Mouse (Mus musculus) CH12.LX (cell line): ENCODE measurements around the gene Slc4a1. TPM values are rescaled to one million over a fixed set of nuclear protein-coding genes. Genes with fewer than 3 reads are reported as not detected.

Experiments used
- DNase-seq: peaks from one replicate; pipeline ENCODE4 v3.0.0-alpha.2; 2013; ENCODE audit errors: extremely low read depth
- H3K27ac ChIP-seq: 2 replicates; pipeline ENCODE4 v1.5.1; 2012; ENCODE audit warnings: low read depth, mild to moderate bottlenecking, control low read depth, moderate library complexity; ENCODE audit not compliant: insufficient read depth
- H3K27me3 ChIP-seq: replicated peaks from 2 replicates; pipeline ENCODE3; 2012; ENCODE audit warnings: inconsistent platforms
- H3K36me3 ChIP-seq, 2 experiments: replicated peaks in 1 of 2; 2 replicates each; pipeline versions ENCODE3 to v1.6.1; 2012; ENCODE audit warnings: inconsistent platforms in 1 of 2, low read length in 1 of 2, mild to moderate bottlenecking in 1 of 2, mixed read lengths in 1 of 2, moderate library complexity in 1 of 2; ENCODE audit not compliant: control insufficient read depth in 1 of 2, insufficient read depth in 1 of 2
- H3K4me1 ChIP-seq, 2 experiments: 2 replicates each; pipeline ENCODE4 v1.6.1; 2012; ENCODE audit warnings: inconsistent platforms in 1 of 2, moderate library complexity in 1 of 2; ENCODE audit not compliant: insufficient read depth in 2 of 2, control insufficient read depth in 1 of 2
- H3K4me2 ChIP-seq: 2 replicates; pipeline ENCODE4 v1.6.1; 2012; ENCODE audit warnings: low read depth, mild to moderate bottlenecking, control low read depth; ENCODE audit not compliant: poor library complexity, insufficient read depth, severe bottlenecking
- H3K4me3 ChIP-seq, 3 experiments: fragments of 150-350 bp in 1 of 3; sonication (generic) in 1 of 3; replicated peaks in 1 of 3; 2 replicates each; pipeline versions ENCODE3 to v1.5.1; 2011 to 2012; ENCODE audit warnings: low read depth in 2 of 3, low read length in 2 of 3, mild to moderate bottlenecking in 2 of 3, moderate library complexity in 2 of 3, control low read depth in 1 of 3, improper control_type of control experiment in 1 of 3, inconsistent platforms in 1 of 3, mixed read lengths in 1 of 3; ENCODE audit not compliant: poor library complexity in 1 of 3
- H3K79me2 ChIP-seq: replicated peaks from 2 replicates; pipeline ENCODE4 v1.6.1; 2012; ENCODE audit warnings: mild to moderate bottlenecking, moderate library complexity; ENCODE audit not compliant: control insufficient read depth, poor library complexity, insufficient read depth, severe bottlenecking; ENCODE audit errors: extremely low read depth
- H3K9ac ChIP-seq: 2 replicates; pipeline ENCODE4 v1.6.1; 2012; ENCODE audit warnings: low read depth, mild to moderate bottlenecking, control low read depth, moderate library complexity; ENCODE audit not compliant: insufficient read depth
- H3K9me3 ChIP-seq: replicated peaks from 2 replicates; pipeline ENCODE3; 2012; ENCODE audit warnings: low read length, inconsistent platforms, mixed read lengths
- E2F4 ChIP-seq: IDR thresholded peaks from 2 replicates; pipeline ENCODE4 v1.6.1; 2011; ENCODE audit warnings: low read depth, low read length, improper control_type of control experiment; ENCODE audit not compliant: insufficient replicate concordance
- GABPA ChIP-seq: IDR thresholded peaks from 2 replicates; pipeline ENCODE4 v1.6.1; 2012; ENCODE audit warnings: low read depth, low read length, improper control_type of control experiment, inconsistent platforms; ENCODE audit not compliant: insufficient replicate concordance
- HCFC1 ChIP-seq: IDR thresholded peaks from 2 replicates; pipeline ENCODE4 v1.6.1; 2012; ENCODE audit warnings: low read depth, mild to moderate bottlenecking, inconsistent platforms, low read length, improper control_type of control experiment
- JUN ChIP-seq: IDR thresholded peaks from 2 replicates; pipeline ENCODE4 v1.6.1; 2011; ENCODE audit warnings: low read depth, mild to moderate bottlenecking, low read length, improper control_type of control experiment, moderate library complexity; ENCODE audit not compliant: insufficient read depth
- JUND ChIP-seq: conservative IDR thresholded peaks from 2 replicates; pipeline ENCODE4 v1.6.1; 2011; ENCODE audit warnings: low read depth, low read length, improper control_type of control experiment
- KAT2A ChIP-seq: IDR thresholded peaks from 2 replicates; pipeline ENCODE4 v1.6.1; 2012; ENCODE audit warnings: low read length, improper control_type of control experiment, inconsistent platforms; ENCODE audit not compliant: insufficient replicate concordance
- MAX ChIP-seq: IDR thresholded peaks from 2 replicates; pipeline ENCODE4 v1.6.1; 2011; ENCODE audit warnings: low read length, improper control_type of control experiment
- MEF2A ChIP-seq: IDR thresholded peaks from 2 replicates; pipeline ENCODE4 v1.6.1; 2014; ENCODE audit warnings: low read depth, mild to moderate bottlenecking, inconsistent platforms, low read length, improper control_type of control experiment, borderline replicate concordance
- MXI1 ChIP-seq: IDR thresholded peaks from 2 replicates; pipeline ENCODE4 v1.6.1; 2011; ENCODE audit warnings: mild to moderate bottlenecking, low read depth, low read length, improper control_type of control experiment
- NELFE ChIP-seq: IDR thresholded peaks from 2 replicates; pipeline ENCODE4 v1.6.1; 2011; ENCODE audit warnings: low read depth, low read length, improper control_type of control experiment
- PAX5 ChIP-seq: IDR thresholded peaks from 2 replicates; pipeline ENCODE4 v1.6.1; 2012; ENCODE audit warnings: low read length, inconsistent platforms, mixed read lengths
- USF2 ChIP-seq: conservative IDR thresholded peaks from 2 replicates; pipeline ENCODE4 v1.6.1; 2011; ENCODE audit warnings: low read depth, low read length, improper control_type of control experiment
- ZMIZ1 ChIP-seq: IDR thresholded peaks from 2 replicates; pipeline ENCODE4 v1.6.1; 2012; ENCODE audit warnings: low read depth, mild to moderate bottlenecking, inconsistent platforms, low read length, improper control_type of control experiment
- dilution Hi-C: fragments of 300-500 bp; cut with MboI; formaldehyde crosslinking; loops from 2 replicates; pipeline ENCODE4 v1.14.3; 2020; ENCODE audit warnings: low sequenced_read_pairs; ENCODE audit not compliant: extremely low pct_unique_long_range_greater_than_20kb, extremely low pct_ligation_motif_present
- in situ Hi-C: fragments of 300-500 bp; cut with MboI; formaldehyde crosslinking; loops from 3 replicates; pipeline ENCODE4 v1.14.3; 2019; ENCODE audit warnings: low sequenced_read_pairs, low pct_ligation_motif_present, low pct_unique_long_range_greater_than_20kb, mixed read lengths
- polyA plus RNA-seq: library from polyadenylated mRNA; unstranded; fragments of >175 nt; gene quantifications from 2 replicates; pipeline ENCODE4 v1.2.1, GENCODE M21; 2012; ENCODE audit warnings: low read depth; ENCODE audit not compliant: insufficient read length
- total RNA-seq, 2 experiments: library from RNA; depleted of rRNA; stranded (reverse); fragments of 300-350 nt in 1 of 2; fragments of >200 nt in 1 of 2; gene quantifications; 2 replicates each; pipeline ENCODE4 v1.2.3; 2012 to 2014

Gene Slc4a1
- total and polyA plus RNA-seq, 3 experiments = 0.08 TPM; not detected in 2

- Histone ChIP-seq H3K9me3 (no peaks in the 10 kb centered on the region), H3K36me3 (no peaks in the 10 kb centered on the region), H3K4me1 (peaks cover 7 to 9% of the 10 kb centered on the region in 2 experiments), H3K4me3 (no peak overlapping the region), H3K27ac (no peak overlapping the region), H3K79me2 (no peaks in the 10 kb centered on the region), H3K4me2 (no peak overlapping the region), H3K9ac (no peak overlapping the region), H3K27me3 (peaks cover 73% of the 10 kb centered on the region)
- no peak for DNase-seq
- TF ChIP-seq KAT2A (no peak), MAX (no peak), MXI1 (no peak), GABPA (no peak), MEF2A (no peak)
- in situ Hi-C loops = no loop called here
- dilution Hi-C loops = no loop called here
Observed at GRCm38 (mm10) chr11:102346926-102347325, 19.1 kb downstream of the Slc4a1 start.

- dilution Hi-C loops (no loop called here), in situ Hi-C loops (no loop called here)
- H3K27me3 ChIP-seq = peaks cover 59% of the 10 kb centered on the region
- TF ChIP-seq PAX5 = no peak
- no peak for TF ChIP-seq USF2
- no peak for TF ChIP-seq ZMIZ1
- no peak for TF ChIP-seq MEF2A
- no peak for TF ChIP-seq JUND
- H3K9me3 ChIP-seq = peaks cover 4% of the 10 kb centered on the region
- no peak overlapping the region for H3K4me2 ChIP-seq
- no peak for DNase-seq
- H3K79me2 ChIP-seq = no peaks in the 10 kb centered on the region
- H3K9ac ChIP-seq = no peak overlapping the region
- no peak overlapping the region for H3K27ac ChIP-seq
- H3K4me1 ChIP-seq = no peaks in the 10 kb centered on the region
- H3K36me3 ChIP-seq = no peaks in the 10 kb centered on the region
- H3K4me3 ChIP-seq = no peak overlapping the region
Observed at GRCm38 (mm10) chr11:102344458-102344857, 21.5 kb downstream of the Slc4a1 start.

- Histone ChIP-seq H3K4me1 (no peaks in the 10 kb centered on the region), H3K4me2 (no peak overlapping the region), H3K4me3 (no peak overlapping the region), H3K27ac (no peak overlapping the region), H3K9ac (no peak overlapping the region), H3K36me3 (no peaks in the 10 kb centered on the region), H3K79me2 (no peaks in the 10 kb centered on the region), H3K9me3 (peaks cover 4% of the 10 kb centered on the region), H3K27me3 (peaks cover 47% of the 10 kb centered on the region)
- in situ Hi-C loops = no loop called here
- TF ChIP-seq JUN (no peak), NELFE (no peak), E2F4 (no peak), HCFC1 (no peak)
- dilution Hi-C loops = no loop called here
- DNase-seq = no peak
Observed at GRCm38 (mm10) chr11:102342742-102343141, 23.3 kb downstream of the Slc4a1 start.
